Comparison of ENCODE assay signal across 9 mouse cellular contexts in the genomic region with DNA sequence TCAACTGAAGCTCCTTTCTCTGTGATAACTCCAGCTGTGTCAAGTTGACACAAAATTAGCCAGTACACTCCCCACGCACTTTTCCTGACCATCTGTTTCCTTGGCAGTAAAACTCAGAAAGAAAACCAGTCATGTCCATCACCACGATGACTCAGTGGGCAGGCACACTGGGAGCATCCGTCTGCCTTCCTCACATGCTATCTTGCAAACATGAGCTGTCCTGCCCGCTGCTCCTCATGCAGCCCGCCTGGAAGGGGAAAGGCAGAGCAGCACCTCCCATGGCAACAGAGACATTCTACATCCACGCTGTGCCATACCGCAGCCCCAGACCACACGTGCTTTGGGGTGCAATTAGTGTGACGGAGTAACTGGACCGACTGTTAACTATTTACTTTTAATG. TPM values are rescaled to one million over a fixed set of nuclear protein-coding genes. Genes with fewer than 3 reads are reported as not detected.
A peak's percentile ranks its signal among the peaks of the same experiment; 100 is the strongest.
DNase-seq lines count a peak whose midpoint lies in the region; ATAC-seq and TF ChIP-seq lines count a peak whose summit lies in the region.
"Had no signal": no experiment of that assay in that cellular context is flagged by ENCODE, and none has a peak within 500 bp of the region (broad histone marks: within the 10 kb centered on the region; RNA-seq: fewer than 3 reads in every experiment).

No protein-coding gene starts in this region.

- no peaks in the 10 kb centered on the region for H3K27me3 ChIP-seq in kidney, embryonic 16.5 days (ENCODE audit: insufficient read depth, low read length)
- H3K27me3 ChIP-seq in liver, embryonic 11.5 days (replicated peaks; ENCODE audit: control insufficient read depth, insufficient read depth, low read length): no peaks in the 10 kb centered on the region
- H3K27me3 ChIP-seq in intestine, postnatal 0 days (replicated peaks; ENCODE audit: control insufficient read depth, insufficient read depth, low read length): no peaks in the 10 kb centered on the region
- H3K27me3 ChIP-seq in lung, postnatal 0 days (replicated peaks; ENCODE audit: insufficient read depth, low read length): no peaks in the 10 kb centered on the region

- no peak for TF ChIP-seq EP300 in lung, postnatal 0 days (IDR thresholded peaks at IDR 0.05)

- 45% methylated on average over 10 of the region's 10 CpGs for WGBS in kidney, embryonic 16.5 days
- WGBS in liver, embryonic 11.5 days: 43% methylated on average over 10 of the region's 10 CpGs
- 64% methylated on average over 10 of the region's 10 CpGs for WGBS in intestine, postnatal 0 days
- 57% methylated on average over 10 of the region's 10 CpGs for WGBS in lung, postnatal 0 days

- no peak for TF ChIP-seq CTCF in intestine, postnatal 0 days (IDR thresholded peaks at IDR 0.05; ENCODE audit: low read depth)
- no peak for TF ChIP-seq CTCF in lung, postnatal 0 days (IDR thresholded peaks at IDR 0.05)

- no peak overlapping the region for H3K4me2 ChIP-seq in kidney, embryonic 16.5 days (replicated peaks; ENCODE audit: low read depth, low read length)
- peak overlapping the region; percentile 14; the same call in 1 of the 2 replicates for H3K4me2 ChIP-seq in liver, embryonic 11.5 days
- no peak overlapping the region for H3K4me2 ChIP-seq in intestine, postnatal 0 days (replicated peaks; ENCODE audit: low read depth)
- no peak overlapping the region for H3K4me2 ChIP-seq in lung, postnatal 0 days (replicated peaks; ENCODE audit: low read depth, low read length)

- H3K4me3 ChIP-seq in kidney, embryonic 16.5 days (ENCODE audit: low read length): no peak overlapping the region
- H3K4me3 ChIP-seq in liver, embryonic 11.5 days (ENCODE audit: low read depth, low read length): no peak overlapping the region
- H3K4me3 ChIP-seq in intestine, postnatal 0 days (ENCODE audit: low read depth, low read length): no peak overlapping the region
- H3K4me3 ChIP-seq in lung, postnatal 0 days (ENCODE audit: low read depth, low read length): no peak overlapping the region

- H3K36me3 ChIP-seq in kidney, embryonic 16.5 days (ENCODE audit: insufficient read depth, low read length): no peaks in the 10 kb centered on the region
- no peaks in the 10 kb centered on the region for H3K36me3 ChIP-seq in liver, embryonic 11.5 days (ENCODE audit: control insufficient read depth, insufficient read depth, low read length)
- no peaks in the 10 kb centered on the region for H3K36me3 ChIP-seq in intestine, postnatal 0 days (ENCODE audit: control insufficient read depth, insufficient read depth)
- H3K36me3 ChIP-seq in lung, postnatal 0 days (ENCODE audit: insufficient read depth, low read length): no peaks in the 10 kb centered on the region

- DNase-seq in kidney, adult 11 months: no peak
- DNase-seq in cerebellum, adult 18-20 months: peak; percentile 37 to 43
- peak; percentile 58 to 70 for DNase-seq in heart, adult 9 months (ENCODE audit: low spot score in 2 of 2)
- DNase-seq in liver, embryonic 11.5 days (ENCODE audit: low spot score): no peak
- DNase-seq in lung, postnatal 0 days (ENCODE audit: low spot score): no peak
- no peak for DNase-seq in lung, postnatal 14 days

- H3K4me1 ChIP-seq in kidney, embryonic 16.5 days (ENCODE audit: insufficient read depth, low read length): no peaks in the 10 kb centered on the region
- peaks cover 45% of the 10 kb centered on the region for H3K4me1 ChIP-seq in liver, embryonic 11.5 days (replicated peaks; ENCODE audit: control insufficient read depth, insufficient read depth, low read length)
- H3K4me1 ChIP-seq in intestine, postnatal 0 days (replicated peaks; ENCODE audit: control insufficient read depth, insufficient read depth, low read length): no peaks in the 10 kb centered on the region
- H3K4me1 ChIP-seq in lung, postnatal 0 days (ENCODE audit: insufficient read depth, low read depth, low read length): no peaks in the 10 kb centered on the region

- no peak overlapping the region for H3K27ac ChIP-seq in kidney, embryonic 16.5 days (ENCODE audit: low read length)
- H3K27ac ChIP-seq in liver, embryonic 11.5 days (ENCODE audit: low read depth, low read length): 0 out of 2 replicates have a peak overlapping the region, but pooled peaks have one; percentile 28
- no peak overlapping the region for H3K27ac ChIP-seq in intestine, postnatal 0 days (ENCODE audit: low read depth, low read length)
- no peak overlapping the region for H3K27ac ChIP-seq in lung, postnatal 0 days (ENCODE audit: low read length)

- ATAC-seq in kidney, embryonic 16.5 days (ENCODE audit: low FRiP score, low TSS enrichment): peak; percentile 76; the same call in 1 of the 2 replicates
- 0 out of 2 replicates have a peak, but pooled peaks have one; percentile 16 for ATAC-seq in liver, embryonic 11.5 days (replicated peaks; ENCODE audit: low FRiP score)
- no peak for ATAC-seq in intestine, postnatal 0 days
- ATAC-seq in lung, postnatal 0 days: no peak

- H3K9ac ChIP-seq in kidney, embryonic 16.5 days (replicated peaks; ENCODE audit: low read length): no peak overlapping the region
- 0 out of 2 replicates have a peak overlapping the region, but pooled peaks have one; percentile 35 for H3K9ac ChIP-seq in liver, embryonic 11.5 days (ENCODE audit: low read depth, low read length)
- H3K9ac ChIP-seq in intestine, postnatal 0 days (ENCODE audit: low read depth, low read length): no peak overlapping the region
- no peak overlapping the region for H3K9ac ChIP-seq in lung, postnatal 0 days (replicated peaks; ENCODE audit: low read depth)

- H3K9me3 ChIP-seq in kidney, embryonic 16.5 days (ENCODE audit: low read length): no peaks in the 10 kb centered on the region
- no peaks in the 10 kb centered on the region for H3K9me3 ChIP-seq in liver, embryonic 11.5 days (ENCODE audit: control insufficient read depth, low read length)
- no peaks in the 10 kb centered on the region for H3K9me3 ChIP-seq in intestine, postnatal 0 days (ENCODE audit: control insufficient read depth)
- no peaks in the 10 kb centered on the region for H3K9me3 ChIP-seq in lung, postnatal 0 days (ENCODE audit: low read length)

RNA-seq across cellular contexts. Expression of a gene that starts 6.3 kb away (rescaled TPM):
- 0.54 and 6.7 TPM in 2 replicates for polyA plus RNA-seq in kidney, embryonic 16.5 days (2015; fragmentation: Nextera tagmentation; extraction: Ambion mirVana)
- 14.8 and 15.8 TPM in 2 replicates for polyA plus RNA-seq in liver, embryonic 11.5 days (2014; fragmentation: Nextera tagmentation; extraction: Ambion mirVana)
- 16.6 and 16.9 TPM in 2 replicates for polyA plus RNA-seq in intestine, postnatal 0 days (2015; fragmentation: Nextera tagmentation; extraction: Ambion mirVana)
- polyA plus RNA-seq in lung, postnatal 0 days (2015; fragmentation: Nextera tagmentation; extraction: Ambion mirVana): 4.7 and 6.5 TPM in 2 replicates

RNA-seq across cellular contexts. Expression of a gene that starts 21.5 kb away (rescaled TPM):
- polyA plus RNA-seq in kidney, embryonic 16.5 days (2015; fragmentation: Nextera tagmentation; extraction: Ambion mirVana): not detected in 2 replicates
- not detected in 2 replicates for polyA plus RNA-seq in liver, embryonic 11.5 days (2014; fragmentation: Nextera tagmentation; extraction: Ambion mirVana)
- polyA plus RNA-seq in intestine, postnatal 0 days (2015; fragmentation: Nextera tagmentation; extraction: Ambion mirVana): 0.38 TPM in 1 of 2 replicates, not detected in the other
- not detected in 2 replicates for polyA plus RNA-seq in lung, postnatal 0 days (2015; fragmentation: Nextera tagmentation; extraction: Ambion mirVana)

RNA-seq across cellular contexts. Expression of a gene that starts 21.5 kb away (rescaled TPM):
- 147 and 149 TPM in 2 replicates for polyA plus RNA-seq in kidney, embryonic 16.5 days (2015; fragmentation: Nextera tagmentation; extraction: Ambion mirVana)
- 441 and 497 TPM in 2 replicates for polyA plus RNA-seq in liver, embryonic 11.5 days (2014; fragmentation: Nextera tagmentation; extraction: Ambion mirVana)
- 557 and 587 TPM in 2 replicates for polyA plus RNA-seq in intestine, postnatal 0 days (2015; fragmentation: Nextera tagmentation; extraction: Ambion mirVana)
- 205 and 218 TPM in 2 replicates for polyA plus RNA-seq in lung, postnatal 0 days (2015; fragmentation: Nextera tagmentation; extraction: Ambion mirVana)

RNA-seq across cellular contexts. Expression of a gene that starts 26.4 kb away (rescaled TPM):
- polyA plus RNA-seq in kidney, embryonic 16.5 days (2015; fragmentation: Nextera tagmentation; extraction: Ambion mirVana): 0.08 and 0.26 TPM in 2 replicates
- polyA plus RNA-seq in liver, embryonic 11.5 days (2014; fragmentation: Nextera tagmentation; extraction: Ambion mirVana): 0.05 TPM in 1 of 2 replicates, not detected in the other
- polyA plus RNA-seq in intestine, postnatal 0 days (2015; fragmentation: Nextera tagmentation; extraction: Ambion mirVana): 0.88 and 1.0 TPM in 2 replicates
- polyA plus RNA-seq in lung, postnatal 0 days (2015; fragmentation: Nextera tagmentation; extraction: Ambion mirVana): 2.6 and 3.7 TPM in 2 replicates
- polyA plus RNA-seq: intestine, embryonic 14.5 days had no signal

Comparison
In these comparisons a context has a peak if more than half of its experiments do, and no peak if none do; other contexts are left out.
1. ATAC-seq: peak in kidney, embryonic 16.5 days (single experiment) and liver, embryonic 11.5 days (single experiment); none in intestine, postnatal 0 days (single experiment) and lung, postnatal 0 days (single experiment).
2. DNase-seq: peak in cerebellum, adult 18-20 months (2 of 2) and heart, adult 9 months (2 of 2); none in kidney, adult 11 months (single experiment), liver, embryonic 11.5 days (single experiment), lung, postnatal 0 days (single experiment) and lung, postnatal 14 days (single experiment).